Mouse (Mus musculus) layer of hippocampus, adult 9-11 months (tissue): ENCODE data around the gene Anks1.
"Not testable (repeated sequence)": the region's sequence is repeated elsewhere in the genome, so short reads cannot be mapped to it uniquely, and the experiment has no call there.

Source experiments
- DNase-seq: peaks from one replicate; pipeline ENCODE4 v3.0.0; 2022

Anks1 gene

DNA sequence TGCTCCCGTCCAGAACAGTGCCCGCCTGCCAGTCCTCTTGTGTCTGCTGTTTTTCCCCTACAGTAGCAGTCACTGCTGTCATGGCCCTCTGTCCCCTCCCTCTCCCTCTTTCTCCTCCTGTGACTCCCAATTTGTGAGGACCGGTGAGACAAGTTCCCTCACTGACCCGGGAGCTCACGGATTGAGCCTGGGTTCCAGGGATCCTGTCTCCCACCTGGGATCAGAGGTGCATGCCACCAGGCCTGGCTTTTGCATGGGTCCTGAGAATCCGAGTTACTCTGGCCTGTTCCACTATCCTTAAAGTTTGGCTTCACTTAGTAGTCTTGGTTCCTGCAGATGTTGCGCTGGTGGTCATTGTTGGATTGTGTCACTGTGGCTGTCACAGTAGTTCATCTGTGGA is 58.4 kb downstream of the Anks1 start:
- no peak for DNase-seq

DNA sequence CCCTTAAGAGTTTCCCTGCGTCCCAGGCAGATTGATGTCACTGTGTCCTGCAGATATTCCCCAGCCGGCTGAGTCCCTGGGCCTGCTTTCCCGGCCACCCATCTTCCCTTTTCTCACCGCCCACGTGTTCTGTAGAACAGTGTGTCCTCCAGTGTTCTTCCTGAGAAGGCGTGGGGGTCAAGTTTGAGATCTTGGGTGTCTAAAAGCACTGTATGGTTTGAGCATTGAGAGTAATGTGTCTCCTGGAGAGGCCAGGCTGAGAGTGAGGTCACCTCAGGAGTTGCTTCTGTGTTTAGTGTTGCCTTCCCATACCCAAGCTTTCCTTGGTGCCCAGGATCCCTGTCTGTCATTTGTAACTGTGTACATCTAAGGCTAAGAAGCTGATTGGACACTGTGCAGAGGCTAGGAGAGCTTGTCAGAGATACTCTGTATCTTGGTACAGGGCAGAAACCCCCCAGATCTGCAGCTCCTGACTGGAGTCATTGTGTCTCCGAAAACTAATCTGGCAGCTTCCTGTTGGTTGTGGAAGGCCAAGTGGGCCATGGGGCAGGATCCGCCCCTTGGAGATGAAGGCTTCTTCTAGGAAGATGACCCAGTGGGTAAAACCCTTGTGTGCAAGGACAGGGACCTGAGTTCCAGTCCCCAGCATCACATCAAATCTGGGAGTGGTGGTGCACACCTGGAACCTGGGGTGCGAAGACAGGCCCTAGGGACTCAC is 59.1 kb downstream of the Anks1 start:
- DNase-seq = no peak

DNA sequence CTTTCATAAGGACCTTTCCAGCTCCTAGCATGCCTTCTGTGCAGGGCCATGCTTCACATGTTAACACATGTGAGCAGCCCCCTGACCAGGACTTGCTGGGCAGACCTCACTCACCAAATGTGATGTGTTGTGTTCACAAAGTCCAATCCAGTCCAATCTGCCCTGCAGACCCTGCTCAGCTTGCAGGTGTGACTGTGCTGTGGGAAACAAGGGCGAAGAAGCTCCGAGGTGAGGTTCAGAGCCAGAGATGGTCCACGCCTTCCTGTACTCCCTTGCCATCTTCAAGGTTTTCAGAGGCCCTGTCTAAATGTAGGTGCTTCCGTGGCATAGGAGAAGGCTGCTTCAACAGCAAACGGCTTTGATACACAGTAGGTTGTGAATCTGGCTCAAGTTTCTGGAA is 59.8 kb downstream of the Anks1 start:
- DNase-seq = no peak

DNA sequence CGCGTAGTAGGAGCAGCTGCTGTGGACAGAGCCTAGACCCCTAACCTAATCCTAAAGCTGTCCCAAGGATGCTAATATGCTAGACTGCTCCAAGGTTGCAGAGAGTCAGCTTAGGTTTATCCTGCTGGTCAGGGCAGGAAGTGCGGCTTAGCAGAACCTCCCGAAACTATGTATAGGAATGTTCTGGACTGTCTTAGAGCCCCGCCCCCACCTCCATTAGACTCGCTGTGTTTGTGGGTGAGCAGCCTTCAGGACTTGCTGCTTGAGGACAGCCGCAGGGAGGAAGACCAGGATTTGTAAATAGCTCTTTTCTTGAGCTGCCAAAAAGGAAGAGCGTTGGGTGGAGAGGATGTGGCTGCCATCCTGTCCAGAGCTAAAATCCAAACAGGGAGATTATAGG is 60.3 kb downstream of the Anks1 start:
- DNase-seq = no peak

DNA sequence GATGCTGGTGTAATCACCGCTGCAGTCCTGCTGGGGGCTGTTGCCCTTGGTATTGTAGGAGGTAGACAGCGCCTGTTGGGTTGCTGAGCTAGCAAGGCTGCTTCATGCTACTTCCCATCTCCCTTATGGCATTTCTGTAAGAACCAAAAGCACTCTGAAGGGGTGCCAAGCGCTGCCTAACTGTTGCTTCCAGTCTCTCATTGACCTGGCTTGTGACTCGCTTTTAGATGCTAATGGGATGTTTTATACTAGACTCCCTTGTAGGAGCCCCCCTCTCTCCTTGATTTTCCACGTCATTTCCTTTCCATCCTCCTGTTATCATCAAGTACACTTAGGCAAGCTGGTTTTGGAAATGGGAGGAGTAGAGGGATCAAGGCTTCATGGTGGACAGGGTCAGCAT is 60.8 kb downstream of the Anks1 start:
- DNase-seq = no peak

DNA sequence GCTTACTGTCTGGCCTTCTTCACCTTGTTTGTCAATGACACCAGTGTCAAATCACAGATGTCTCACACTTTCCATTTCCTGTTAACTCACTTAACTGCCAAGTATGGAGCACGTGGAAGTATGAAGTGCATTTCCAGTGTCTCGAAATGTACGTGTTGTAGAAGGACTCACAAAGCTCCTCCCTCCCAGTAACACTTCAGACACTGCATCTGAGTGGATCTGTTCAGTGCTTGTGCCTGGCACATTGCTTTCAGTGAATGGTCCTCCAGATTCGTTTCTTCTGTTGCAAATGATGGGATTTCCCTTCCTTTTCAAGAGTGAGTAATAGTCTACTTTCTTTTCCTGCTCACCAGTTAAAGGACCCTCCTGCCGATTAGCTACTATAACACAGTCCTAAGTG is 61.2 kb downstream of the Anks1 start:
- DNase-seq = no peak

DNA sequence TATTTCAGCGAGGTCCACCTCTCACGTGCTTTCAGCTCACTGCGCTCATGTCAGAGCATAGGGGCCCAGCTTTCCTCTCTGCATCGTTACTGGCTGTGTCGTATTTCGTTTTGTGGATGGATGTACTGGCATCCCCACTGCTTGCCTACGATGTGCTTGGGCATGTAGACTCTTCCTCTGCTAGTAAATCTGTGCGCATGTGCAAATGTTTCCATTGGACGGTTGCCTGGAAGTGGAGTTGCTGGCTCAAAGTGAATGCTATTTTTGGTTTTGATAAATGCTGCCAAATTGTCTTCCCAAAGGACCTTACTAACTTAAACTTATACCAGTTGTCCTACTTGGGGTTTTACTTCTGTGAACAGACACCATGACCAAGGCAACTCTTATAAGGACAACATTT is 62.4 kb downstream of the Anks1 start:
- DNase-seq = peak; percentile 77

DNA sequence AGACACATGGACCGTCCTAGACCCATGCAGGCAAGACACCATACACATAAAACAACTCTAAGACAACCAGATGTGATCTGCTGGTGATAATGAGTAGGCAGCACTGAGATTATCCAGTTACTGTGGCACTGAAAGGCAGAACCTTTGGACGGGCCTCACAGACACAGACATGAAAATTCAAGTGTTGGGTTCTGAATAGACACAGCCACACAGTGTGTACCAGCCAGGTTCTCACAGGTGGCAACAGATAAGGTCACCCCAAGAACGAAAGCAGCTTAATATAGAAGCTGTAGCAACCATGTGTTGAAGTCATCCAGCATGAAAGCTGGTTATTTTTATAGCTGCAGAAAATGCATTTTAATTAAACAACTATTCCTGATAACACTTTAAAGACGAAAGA is 64.2 kb downstream of the Anks1 start:
- no peak for DNase-seq

DNA sequence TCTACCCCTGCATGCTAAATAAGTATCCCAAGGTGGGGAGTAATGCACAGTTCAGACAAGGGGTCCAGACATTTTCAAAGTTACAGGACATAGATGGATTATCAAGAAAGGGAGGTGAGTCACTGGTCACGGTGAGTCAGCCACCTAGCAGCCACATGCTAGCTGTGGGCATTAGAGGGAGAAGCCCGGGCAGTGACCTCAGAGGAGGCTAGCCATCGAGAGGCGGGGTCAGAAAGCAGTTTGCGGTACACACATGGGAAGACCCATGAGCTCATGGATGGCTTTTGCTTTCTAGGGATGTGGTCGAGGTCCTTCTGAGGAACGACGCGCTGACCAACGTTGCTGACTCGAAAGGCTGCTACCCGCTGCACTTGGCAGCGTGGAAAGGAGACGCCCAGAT is 67.2 kb downstream of the Anks1 start:
- no peak for DNase-seq

DNA sequence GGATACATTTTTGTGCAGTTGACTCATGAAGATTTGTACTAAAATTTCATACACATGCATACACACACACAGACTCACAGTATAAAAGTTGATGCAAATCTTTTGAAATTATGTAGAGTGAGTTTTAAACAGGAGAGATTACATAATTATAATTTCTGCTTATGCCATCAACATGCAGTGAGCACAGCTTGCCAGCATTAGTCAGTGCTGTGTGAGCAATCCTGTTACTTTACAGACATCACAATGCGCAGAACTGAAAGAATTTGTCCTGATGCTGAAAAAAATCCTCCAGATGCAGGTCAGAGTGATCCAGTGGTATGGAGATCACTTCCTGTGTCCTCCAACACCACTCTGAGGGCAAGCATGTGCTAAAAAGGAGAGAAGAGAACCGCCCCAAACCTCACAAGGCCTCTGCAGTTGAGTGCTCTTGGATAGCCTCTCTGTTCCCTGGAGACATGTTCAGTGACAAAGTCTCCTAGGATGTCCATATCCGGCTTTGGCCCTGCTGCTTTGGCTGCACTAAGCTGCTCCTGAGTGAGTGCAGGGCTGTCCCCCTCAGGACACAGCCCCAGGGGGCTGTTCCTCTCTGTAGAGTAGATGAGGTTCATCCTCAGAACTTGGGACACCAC is 68.0 kb downstream of the Anks1 start:
- DNase-seq = peak; percentile 44

DNA sequence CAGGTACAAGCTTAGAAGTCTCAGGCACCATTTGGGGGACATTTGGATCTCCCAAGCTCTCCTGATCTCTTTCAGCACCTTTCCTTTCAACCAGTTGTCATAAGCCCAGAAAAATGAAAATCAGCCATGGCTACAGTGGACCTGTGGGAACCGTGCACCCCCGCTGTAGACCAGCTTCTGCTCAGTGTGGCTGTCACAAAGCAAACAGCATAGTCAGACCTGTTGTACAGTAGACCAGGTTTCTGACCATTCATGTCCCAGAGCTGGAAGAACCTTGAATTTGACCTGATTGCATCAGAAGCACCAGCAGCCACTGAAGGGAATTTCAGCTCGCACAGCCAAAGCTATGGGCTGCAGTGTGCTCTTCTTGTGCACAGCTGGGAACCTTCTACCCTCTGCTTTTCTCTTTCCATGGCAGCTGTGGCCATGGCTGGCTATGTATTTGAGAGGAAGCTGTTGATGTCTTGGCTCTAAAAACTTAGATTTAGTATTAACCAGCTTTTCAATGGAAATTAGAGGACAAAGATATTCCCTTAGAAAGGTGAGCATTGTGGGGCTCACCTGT is 71.4 kb downstream of the Anks1 start:
- DNase-seq = no peak

DNA sequence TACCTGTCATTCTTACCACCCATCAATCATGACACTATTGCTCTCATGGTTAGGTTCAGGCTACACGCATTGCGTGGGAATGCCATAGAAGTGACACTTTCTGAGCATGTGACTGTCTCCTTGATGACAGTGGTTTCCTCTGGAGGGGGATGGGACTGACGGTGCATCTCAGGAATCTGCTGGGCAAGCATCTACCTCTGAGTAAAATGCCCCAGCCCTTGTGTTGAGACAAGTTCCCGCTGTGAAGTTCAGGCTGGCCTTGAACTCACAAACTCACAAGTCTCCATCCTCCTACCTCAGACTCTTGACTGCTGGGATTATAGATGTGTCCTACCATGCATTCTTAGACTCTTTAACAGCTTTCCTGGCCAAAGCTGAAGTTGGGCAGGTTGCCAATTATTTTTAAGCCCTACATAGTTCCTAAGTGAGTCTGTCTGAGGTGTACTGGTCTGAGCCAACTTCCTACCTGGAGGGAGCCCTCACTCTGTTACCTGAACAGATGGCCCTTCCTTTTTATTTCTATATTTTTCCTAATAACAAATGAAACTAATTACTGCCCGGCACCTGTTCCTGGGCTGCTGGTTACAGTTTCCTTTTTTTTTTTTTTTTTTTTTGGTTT is 72.5 kb downstream of the Anks1 start:
- no peak for DNase-seq

DNA sequence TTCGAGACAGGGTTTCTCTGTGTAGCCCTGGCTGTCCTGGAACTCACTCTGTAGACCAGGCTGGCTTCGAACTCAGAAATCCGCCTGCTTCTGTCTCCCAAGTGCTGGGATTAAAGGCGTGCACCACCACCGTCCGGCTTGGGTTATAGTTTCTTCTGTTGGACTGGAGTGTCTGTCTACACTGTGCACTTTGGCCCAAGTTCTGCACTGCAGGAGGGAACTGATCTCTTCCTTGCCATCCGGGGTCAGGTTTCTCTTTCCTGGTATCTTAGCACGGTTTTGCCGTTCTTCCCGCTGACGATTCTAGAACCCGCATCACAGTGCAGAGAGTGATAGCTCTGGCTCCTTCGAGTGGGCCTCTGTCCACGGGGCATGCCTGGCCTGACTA is 73.0 kb downstream of the Anks1 start:
- DNase-seq = not testable (repeated sequence)

DNA sequence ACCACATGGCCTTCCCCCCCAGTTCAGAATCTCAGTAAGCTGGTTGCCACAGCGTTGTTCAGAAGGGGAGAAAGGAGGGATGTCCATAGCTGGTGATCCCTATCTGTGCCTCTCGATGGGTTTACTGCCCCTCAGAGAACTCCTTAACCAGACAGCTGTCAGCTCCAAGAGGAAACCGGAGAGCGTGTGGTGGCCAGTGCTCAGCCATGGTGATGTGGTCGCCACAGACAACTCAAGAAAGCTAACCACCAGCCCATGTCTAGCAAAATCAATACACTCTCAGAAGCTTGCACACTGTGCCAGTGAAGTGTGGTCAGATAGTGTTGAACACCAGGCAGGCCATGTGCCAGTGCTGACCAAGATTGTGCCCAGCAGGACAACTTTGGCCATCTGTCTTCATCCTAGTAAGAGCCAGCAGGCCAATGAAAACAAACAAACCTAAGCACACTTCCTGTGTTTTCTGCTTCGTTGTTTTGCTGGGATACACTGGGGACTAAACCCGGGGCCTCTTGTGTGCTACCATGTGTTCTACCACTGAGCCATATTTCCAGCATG is 73.7 kb downstream of the Anks1 start:
- DNase-seq = no peak

DNA sequence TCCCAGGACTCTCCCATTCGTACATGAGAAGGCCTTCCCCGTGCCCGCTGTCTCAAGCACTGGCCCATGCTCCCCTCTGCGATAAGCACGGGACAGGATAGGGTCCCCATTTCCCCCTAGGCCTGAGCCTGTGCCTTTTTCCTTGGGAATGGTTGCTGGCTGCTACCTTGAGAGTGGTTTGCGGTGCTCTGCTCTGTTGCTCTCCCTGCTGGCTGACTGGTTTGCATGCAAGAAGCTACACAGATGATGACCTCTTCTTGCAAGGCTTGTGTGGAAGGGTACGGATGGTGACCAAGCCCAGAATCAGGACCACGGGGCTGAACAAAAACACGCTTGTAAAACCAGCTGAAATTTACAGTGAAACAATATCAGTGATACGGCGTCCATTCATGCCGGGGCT is 75.3 kb downstream of the Anks1 start:
- no peak for DNase-seq

DNA sequence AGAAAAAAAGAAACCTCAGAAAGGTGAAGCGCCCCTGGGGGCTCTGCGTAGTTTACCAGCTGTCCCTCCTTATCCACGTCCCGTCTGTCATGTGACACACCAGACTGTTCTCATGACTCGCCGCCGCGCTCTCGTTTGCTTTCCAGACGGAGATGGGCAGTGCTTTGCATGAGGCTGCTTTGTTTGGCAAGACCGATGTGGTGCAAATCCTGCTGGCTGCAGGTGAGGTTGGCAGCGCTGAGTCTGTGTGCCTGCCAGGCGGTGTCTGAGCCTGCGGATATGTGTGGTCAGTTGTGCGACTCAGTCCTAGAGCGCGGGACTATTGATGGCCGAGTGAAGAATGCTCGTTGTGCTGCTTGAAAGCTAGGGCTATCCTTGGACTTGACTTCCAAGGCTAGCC is 77.0 kb downstream of the Anks1 start:
- DNase-seq = no peak

DNA sequence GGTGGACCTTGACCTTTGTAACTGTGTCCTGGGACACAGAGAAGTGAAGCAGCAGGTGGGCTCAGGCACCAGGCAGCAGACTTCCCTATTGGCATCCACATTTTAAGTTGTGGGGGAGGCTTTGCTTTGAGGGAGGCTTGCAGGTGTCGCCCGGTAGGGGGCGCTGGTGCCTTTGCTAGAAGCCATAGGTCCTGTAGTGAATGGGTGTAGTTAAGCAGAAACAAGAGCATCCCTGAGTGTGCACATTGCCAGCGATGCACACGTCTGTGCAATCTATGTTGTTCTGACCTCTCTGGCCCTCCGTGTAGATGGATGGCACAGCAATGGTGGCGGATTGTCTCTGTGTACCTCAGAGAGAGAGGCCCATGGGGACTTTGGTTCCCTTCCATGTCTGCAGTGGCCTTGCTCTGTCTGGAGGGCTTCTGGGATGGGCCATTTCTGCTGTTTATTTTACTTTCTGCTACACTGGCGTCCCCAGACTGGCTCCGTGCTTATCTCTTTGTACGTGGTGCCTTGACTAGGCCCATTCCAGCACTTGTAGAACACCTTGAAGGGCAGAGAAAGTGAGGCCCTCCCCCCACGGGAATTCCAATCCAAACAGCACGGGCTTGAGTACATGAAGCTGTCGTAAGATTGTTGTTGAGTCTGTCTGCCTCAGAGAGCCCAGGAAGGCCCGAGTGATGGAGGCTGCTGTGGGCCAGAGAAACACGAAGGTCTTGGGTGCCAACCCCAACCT is 80.9 kb downstream of the Anks1 start:
- DNase-seq = peak; percentile 78

DNA sequence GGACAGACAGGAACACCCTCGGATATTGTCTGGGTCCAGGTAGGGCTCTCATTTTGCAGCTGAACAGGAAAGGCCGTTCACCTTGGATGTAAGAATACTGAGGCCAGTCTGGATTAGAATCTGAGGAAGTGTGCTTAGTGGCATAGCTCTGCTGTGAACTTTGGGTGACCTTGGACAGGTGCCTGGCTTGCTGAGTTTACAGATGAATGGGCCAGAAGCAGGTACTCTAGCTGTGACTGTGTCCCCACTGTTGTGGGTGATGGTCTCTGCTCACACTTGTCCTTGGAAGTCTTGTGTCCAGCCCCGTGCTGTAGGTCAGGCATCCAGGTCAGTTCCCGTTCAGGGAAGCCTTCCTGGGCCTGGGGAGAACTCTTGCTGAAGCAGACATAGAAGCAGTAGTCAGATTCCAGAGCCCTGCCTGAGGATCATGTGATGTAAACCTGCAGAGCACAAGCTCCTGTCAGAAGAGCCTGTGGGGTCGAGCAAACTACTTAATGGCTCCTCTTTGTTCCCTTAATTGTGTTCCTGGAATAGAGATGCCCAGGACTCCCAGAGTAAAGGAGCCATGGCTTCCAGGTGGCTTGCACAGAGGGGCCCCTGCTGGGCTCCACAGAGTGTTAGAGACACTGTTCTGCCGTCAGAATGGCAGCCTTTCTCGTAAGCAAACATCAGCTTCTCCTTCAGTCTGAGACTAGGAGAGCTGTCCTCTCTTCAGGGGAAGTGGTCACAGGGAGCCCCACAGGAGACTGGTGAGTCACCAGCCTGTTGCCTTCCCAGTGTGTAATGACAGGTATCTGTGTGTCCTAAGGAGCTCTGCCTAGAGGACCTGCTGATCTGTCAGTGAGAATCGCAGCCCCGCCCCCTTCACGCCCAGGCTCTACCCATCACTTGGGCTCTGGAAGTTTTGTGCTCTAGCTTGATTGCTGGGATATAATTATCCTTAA is 85.2 kb downstream of the Anks1 start:
- no peak for DNase-seq

DNA sequence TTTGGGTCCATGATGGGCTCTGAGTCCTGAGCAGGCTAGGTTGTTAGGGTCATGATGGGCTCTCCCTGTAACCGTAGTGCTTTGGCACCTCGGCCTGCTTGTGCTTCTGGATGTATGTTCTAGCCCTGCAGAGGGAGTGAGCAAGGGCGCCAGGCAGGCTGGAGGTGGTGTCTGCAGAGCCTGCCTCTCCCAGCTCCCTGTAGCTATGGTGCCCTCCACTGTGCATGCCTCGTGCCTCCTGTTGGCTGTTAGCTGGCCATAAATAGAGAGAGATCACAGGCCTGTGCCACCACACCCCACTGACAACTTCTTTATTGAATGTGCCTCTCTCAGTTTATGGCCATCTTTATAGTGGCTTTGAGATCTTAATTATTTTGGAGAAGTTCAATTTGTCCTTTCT is 87.2 kb downstream of the Anks1 start:
- no peak for DNase-seq

DNA sequence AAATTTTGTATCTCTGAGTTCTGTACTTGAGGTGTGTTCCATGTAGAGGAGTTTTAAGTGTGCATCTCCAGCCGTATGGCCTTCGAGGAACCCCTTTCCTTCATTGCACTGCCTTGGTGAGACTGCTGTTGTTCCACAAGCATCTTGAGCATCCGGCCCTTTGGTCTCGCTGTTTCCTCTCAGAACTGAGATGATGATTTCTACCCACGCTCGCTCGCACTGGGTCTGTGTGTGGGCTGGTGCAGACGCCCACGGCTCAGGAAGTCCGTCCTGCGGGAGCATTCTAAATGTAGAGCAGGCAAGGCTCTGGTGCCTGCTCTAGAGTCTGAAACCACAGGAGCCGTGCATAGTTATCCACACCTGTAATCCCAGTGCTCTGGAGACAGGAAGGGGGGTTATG is 88.1 kb downstream of the Anks1 start:
- peak; percentile 61 for DNase-seq

DNA sequence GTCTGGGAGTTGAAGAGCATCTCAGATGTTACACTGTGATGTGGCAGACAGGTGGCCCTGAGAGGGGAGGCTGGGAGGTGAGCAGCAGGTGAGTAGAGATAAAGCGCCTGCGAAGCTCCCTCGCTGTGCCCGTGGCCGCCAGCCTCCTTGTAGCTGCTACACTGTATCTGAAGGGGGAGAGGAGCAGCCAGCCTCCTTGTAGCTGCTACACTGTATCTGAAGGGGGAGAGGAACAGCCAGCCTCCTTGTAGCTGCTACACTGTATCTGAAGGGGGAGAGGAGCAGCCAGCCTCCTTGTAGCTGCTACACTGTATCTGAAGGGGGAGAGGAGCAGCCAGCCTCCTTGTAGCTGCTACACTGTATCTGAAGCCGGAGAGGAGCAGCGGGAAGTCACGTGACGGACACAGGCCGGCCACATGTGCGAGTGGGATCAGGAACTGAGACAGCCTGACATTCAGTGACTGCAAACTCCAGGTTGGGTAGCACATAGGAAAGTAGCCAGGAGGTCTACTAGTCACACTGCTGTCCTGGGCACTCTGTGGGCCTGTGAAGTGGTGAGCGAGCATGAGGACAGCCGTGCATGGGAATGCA is 90.7 kb downstream of the Anks1 start:
- not testable (repeated sequence) for DNase-seq

DNA sequence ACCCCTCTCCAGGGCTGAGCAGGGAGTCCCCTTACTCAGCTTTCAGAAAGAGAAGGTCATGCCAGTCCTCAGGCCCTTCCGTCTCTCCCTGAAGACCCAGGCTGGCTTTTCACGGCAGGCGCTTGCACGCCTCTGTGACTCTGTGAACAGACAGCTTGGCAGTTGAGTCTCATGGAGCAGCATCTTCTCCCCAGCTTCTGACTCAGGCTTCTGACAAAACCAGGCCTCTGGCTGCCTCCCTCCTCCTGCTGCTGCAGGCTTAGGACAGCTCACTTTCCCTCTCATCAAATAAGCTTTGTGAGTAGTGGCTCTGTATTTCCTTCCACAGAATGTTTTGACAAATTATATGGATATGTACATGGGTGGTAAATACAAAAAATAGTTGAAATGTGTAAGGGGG is 91.3 kb downstream of the Anks1 start:
- DNase-seq = no peak
